Mouse (Mus musculus): ENCODE data around the gene Slx4ip. TPM values are rescaled to one million over a fixed set of nuclear protein-coding genes. Genes with fewer than 3 reads are reported as not detected.

The Slx4ip gene
- polyA plus RNA-seq, 1 experiment from 2014 or later = 7.8 TPM

DNA sequence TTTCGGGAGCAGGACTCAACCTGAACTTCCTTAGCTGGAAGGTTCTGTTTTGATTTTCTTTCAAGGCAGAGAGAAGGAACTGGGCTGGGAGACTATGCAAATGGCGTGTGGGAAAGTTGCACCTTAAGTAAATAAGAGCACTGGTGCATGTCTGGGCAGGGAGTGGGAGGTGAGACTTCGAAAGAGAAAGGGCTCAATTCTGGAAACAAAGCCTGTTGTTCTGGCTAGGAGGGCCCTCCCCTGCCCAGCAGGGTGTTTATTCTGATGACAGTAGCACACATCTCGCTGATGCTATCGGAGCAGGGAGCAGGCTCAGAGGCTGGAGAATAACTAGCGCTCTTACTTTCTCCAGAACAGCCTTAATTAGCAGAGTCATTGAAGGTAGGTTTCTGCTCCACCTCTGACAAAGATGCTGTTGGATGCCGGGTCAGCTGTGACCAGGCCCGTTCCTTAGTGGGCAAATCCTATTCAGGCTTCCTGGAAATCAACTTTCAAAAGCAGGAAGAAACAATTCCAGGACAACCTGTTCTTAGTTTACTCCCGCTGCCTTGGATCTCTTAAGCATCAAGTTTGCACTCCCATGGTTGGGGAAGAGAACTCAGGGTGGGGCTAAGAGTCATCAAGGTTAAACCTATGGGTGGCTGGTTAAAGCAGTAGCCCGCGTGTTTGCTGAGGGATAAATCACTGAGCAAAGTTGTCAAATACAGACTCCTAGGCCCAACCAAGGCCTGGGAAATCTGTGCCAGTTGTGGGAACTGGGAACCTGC is 207.4 kb downstream of the Slx4ip start:
- Histone ChIP-seq H3K9me3 (ENCODE audit: control insufficient read depth, low read length) (no peaks in the 10 kb centered on the region), H3K4me2 (replicated peaks; ENCODE audit: low read depth, low read length) (no peak overlapping the region), H3K9ac (ENCODE audit: low read depth, low read length) (no peak overlapping the region), H3K4me3 (ENCODE audit: low read length) (no peak overlapping the region), H3K36me3 (ENCODE audit: control insufficient read depth, insufficient read depth, low read length) (peaks cover 43% of the 10 kb centered on the region), H3K27ac (ENCODE audit: low read depth, low read length) (peak overlapping the region; percentile 78; the same call in 1 of the 2 replicates), H3K4me1 (ENCODE audit: control insufficient read depth, insufficient read depth, low read length) (peaks cover 35% of the 10 kb centered on the region), H3K27me3 (ENCODE audit: control insufficient read depth, insufficient read depth, low read length) (no peaks in the 10 kb centered on the region)
- ATAC-seq (ENCODE audit: low FRiP score, low TSS enrichment) = peak; percentile 71
- WGBS = 26% methylated on average over 11 of the region's 11 CpGs

DNA sequence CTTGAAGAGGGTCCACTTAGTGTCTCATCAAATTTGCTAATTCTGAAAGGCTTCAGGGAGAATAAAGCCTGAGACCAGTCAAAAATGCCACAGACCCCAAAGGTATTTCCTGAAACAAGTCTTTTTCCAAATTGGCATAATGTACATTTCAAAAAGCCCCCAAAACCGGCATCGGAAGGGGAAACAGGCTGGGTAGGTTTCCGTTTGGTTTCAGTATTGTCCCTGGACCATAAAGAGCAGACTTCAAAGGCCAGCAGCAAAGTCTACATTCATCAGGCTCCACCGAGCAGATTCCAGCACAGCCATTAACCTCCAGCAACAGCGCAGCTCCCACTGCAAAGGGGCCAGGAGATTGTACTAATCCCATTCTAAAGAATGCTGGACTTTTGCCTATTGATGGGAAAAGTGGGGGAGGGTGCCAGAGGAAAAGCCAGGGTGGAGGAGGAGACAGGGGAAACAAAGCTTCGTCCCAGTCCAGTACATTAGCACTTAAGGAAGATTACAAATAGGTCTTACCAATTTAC is 208.3 kb downstream of the Slx4ip start:
- peaks cover 41% of the 10 kb centered on the region for H3K36me3 ChIP-seq (ENCODE audit: control insufficient read depth, insufficient read depth, low read length)
- no peaks in the 10 kb centered on the region for H3K27me3 ChIP-seq (ENCODE audit: control insufficient read depth, insufficient read depth, low read length)
- WGBS = 10% methylated on average over 6 of the region's 6 CpGs
- peaks cover 35% of the 10 kb centered on the region for H3K4me1 ChIP-seq (ENCODE audit: control insufficient read depth, insufficient read depth, low read length)
- H3K9me3 ChIP-seq (ENCODE audit: control insufficient read depth, low read length) = no peaks in the 10 kb centered on the region
- peak overlapping the region; percentile 78; the same call in 1 of the 2 replicates for H3K27ac ChIP-seq (ENCODE audit: low read depth, low read length)
- H3K4me3 ChIP-seq (ENCODE audit: low read length) = no peak overlapping the region
- peak overlapping the region; percentile 17; the same call in 1 of the 2 replicates for H3K4me2 ChIP-seq (replicated peaks; ENCODE audit: low read depth, low read length)
- H3K9ac ChIP-seq (ENCODE audit: low read depth, low read length) = no peak overlapping the region
- peak; percentile 22; the same call in 1 of the 2 replicates for ATAC-seq (ENCODE audit: low FRiP score, low TSS enrichment)

GRCm38 (mm10) chr2:137101074-137101473 is 210.1 kb downstream of the Slx4ip start:
- no peaks in the 10 kb centered on the region for H3K9me3 ChIP-seq (ENCODE audit: control insufficient read depth, low read length)
- H3K4me2 ChIP-seq (replicated peaks; ENCODE audit: low read depth, low read length) = no peak overlapping the region
- WGBS = 42% methylated on average over 5 of the region's 5 CpGs
- peaks cover 35% of the 10 kb centered on the region for H3K4me1 ChIP-seq (ENCODE audit: control insufficient read depth, insufficient read depth, low read length)
- peaks cover 42% of the 10 kb centered on the region for H3K36me3 ChIP-seq (ENCODE audit: control insufficient read depth, insufficient read depth, low read length)
- no peaks in the 10 kb centered on the region for H3K27me3 ChIP-seq (ENCODE audit: control insufficient read depth, insufficient read depth, low read length)
- peak overlapping the region; percentile 8; the same call in 1 of the 2 replicates for H3K27ac ChIP-seq (ENCODE audit: low read depth, low read length)
- H3K4me3 ChIP-seq (ENCODE audit: low read length) = no peak overlapping the region
- H3K9ac ChIP-seq (ENCODE audit: low read depth, low read length) = no peak overlapping the region
- 0 out of 2 replicates have a peak, but pooled peaks have one; percentile 8 for ATAC-seq (ENCODE audit: low FRiP score, low TSS enrichment)

DNA sequence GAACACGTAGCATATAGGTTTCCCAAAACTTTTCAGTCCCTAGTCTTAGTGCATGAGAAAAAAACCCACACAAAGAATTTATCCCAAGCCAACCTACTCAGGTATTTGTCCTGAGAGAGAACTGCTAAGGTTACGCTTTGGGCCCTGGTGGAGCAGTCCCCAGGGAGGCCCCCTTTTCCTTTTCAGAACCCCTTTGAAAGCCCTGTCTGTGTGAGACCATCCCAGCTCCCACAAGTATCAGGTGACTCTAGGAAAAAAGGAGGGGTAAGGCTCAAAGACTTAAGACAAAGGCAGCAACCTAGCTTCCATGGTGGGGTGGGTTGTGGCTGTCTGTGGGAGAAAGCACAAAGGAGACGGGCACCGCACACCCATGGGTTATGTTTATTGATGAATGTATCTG is 216.2 kb downstream of the Slx4ip start:
- Histone ChIP-seq H3K4me2 (replicated peaks; ENCODE audit: low read depth, low read length) (no peak overlapping the region), H3K9ac (ENCODE audit: low read depth, low read length) (no peak overlapping the region), H3K36me3 (ENCODE audit: control insufficient read depth, insufficient read depth, low read length) (peaks cover 41% of the 10 kb centered on the region), H3K27ac (ENCODE audit: low read depth, low read length) (no peak overlapping the region), H3K27me3 (ENCODE audit: control insufficient read depth, insufficient read depth, low read length) (no peaks in the 10 kb centered on the region), H3K4me1 (ENCODE audit: control insufficient read depth, insufficient read depth, low read length) (peaks cover 46% of the 10 kb centered on the region), H3K4me3 (ENCODE audit: low read length) (no peak overlapping the region), H3K9me3 (ENCODE audit: control insufficient read depth, low read length) (no peaks in the 10 kb centered on the region)
- no peak for ATAC-seq (ENCODE audit: low FRiP score, low TSS enrichment)
- WGBS = 54% methylated on average over 4 of the region's 4 CpGs

GRCm38 (mm10) chr2:137107946-137108345 is 216.9 kb downstream of the Slx4ip start:
- H3K27me3 ChIP-seq (ENCODE audit: control insufficient read depth, insufficient read depth, low read length) = no peaks in the 10 kb centered on the region
- H3K4me1 ChIP-seq (ENCODE audit: control insufficient read depth, insufficient read depth, low read length) = peaks cover 50% of the 10 kb centered on the region
- H3K36me3 ChIP-seq (ENCODE audit: control insufficient read depth, insufficient read depth, low read length) = peaks cover 33% of the 10 kb centered on the region
- no peak for ATAC-seq (ENCODE audit: low FRiP score, low TSS enrichment)
- H3K4me3 ChIP-seq (ENCODE audit: low read length) = no peak overlapping the region
- H3K4me2 ChIP-seq (replicated peaks; ENCODE audit: low read depth, low read length) = no peak overlapping the region
- WGBS = 44% methylated on average over 8 of the region's 8 CpGs
- no peaks in the 10 kb centered on the region for H3K9me3 ChIP-seq (ENCODE audit: control insufficient read depth, low read length)
- H3K9ac ChIP-seq (ENCODE audit: low read depth, low read length) = no peak overlapping the region
- H3K27ac ChIP-seq (ENCODE audit: low read depth, low read length) = no peak overlapping the region

- Histone ChIP-seq H3K9me3 (ENCODE audit: control insufficient read depth, low read length) (no peaks in the 10 kb centered on the region), H3K9ac (ENCODE audit: low read depth, low read length) (peak overlapping the region; percentile 47; the same call in 1 of the 2 replicates), H3K36me3 (ENCODE audit: control insufficient read depth, insufficient read depth, low read length) (peaks cover 19% of the 10 kb centered on the region), H3K4me1 (ENCODE audit: control insufficient read depth, insufficient read depth, low read length) (peaks cover 54% of the 10 kb centered on the region), H3K4me3 (ENCODE audit: low read length) (peak overlapping the region; percentile 3; the same call in 1 of the 2 replicates), H3K27ac (ENCODE audit: low read depth, low read length) (peak overlapping the region; percentile 76; the same call in 1 of the 2 replicates), H3K4me2 (replicated peaks; ENCODE audit: low read depth, low read length) (peak overlapping the region; percentile 34), H3K27me3 (ENCODE audit: control insufficient read depth, insufficient read depth, low read length) (no peaks in the 10 kb centered on the region)
- no peak for ATAC-seq (ENCODE audit: low FRiP score, low TSS enrichment)
- WGBS = 61% methylated on average over 15 of the region's 15 CpGs
Observed at GRCm38 (mm10) chr2:137109321-137110213, 218.5 kb downstream of the Slx4ip start.

GRCm38 (mm10) chr2:137110214-137110898 is 219.3 kb downstream of the Slx4ip start:
- H3K27me3 ChIP-seq (ENCODE audit: control insufficient read depth, insufficient read depth, low read length) = no peaks in the 10 kb centered on the region
- H3K9me3 ChIP-seq (ENCODE audit: control insufficient read depth, low read length) = no peaks in the 10 kb centered on the region
- H3K36me3 ChIP-seq (ENCODE audit: control insufficient read depth, insufficient read depth, low read length) = peaks cover 11% of the 10 kb centered on the region; the same call in 1 of the 2 replicates
- peak overlapping the region; percentile 87 for H3K4me2 ChIP-seq (replicated peaks; ENCODE audit: low read depth, low read length)
- 37% methylated on average over 4 of the region's 4 CpGs for WGBS
- peak; percentile 53 for ATAC-seq (ENCODE audit: low FRiP score, low TSS enrichment)
- H3K4me3 ChIP-seq (ENCODE audit: low read length) = peak overlapping the region; percentile 3; the same call in 1 of the 2 replicates
- peaks cover 54% of the 10 kb centered on the region for H3K4me1 ChIP-seq (ENCODE audit: control insufficient read depth, insufficient read depth, low read length)
- H3K9ac ChIP-seq (ENCODE audit: low read depth, low read length) = peak overlapping the region; percentile 47; the same call in 1 of the 2 replicates
- H3K27ac ChIP-seq (ENCODE audit: low read depth, low read length) = peak overlapping the region; percentile 78; the same call in 1 of the 2 replicates

- H3K4me1 ChIP-seq (ENCODE audit: control insufficient read depth, insufficient read depth, low read length) = peaks cover 39% of the 10 kb centered on the region
- peak overlapping the region; percentile 89 for H3K27ac ChIP-seq (ENCODE audit: low read depth, low read length)
- ATAC-seq (ENCODE audit: low FRiP score, low TSS enrichment) = no peak
- no peaks in the 10 kb centered on the region for H3K36me3 ChIP-seq (ENCODE audit: control insufficient read depth, insufficient read depth, low read length)
- H3K4me2 ChIP-seq (replicated peaks; ENCODE audit: low read depth, low read length) = peak overlapping the region; percentile 87
- WGBS = 10% methylated on average over 11 of the region's 12 CpGs
- H3K9ac ChIP-seq (ENCODE audit: low read depth, low read length) = peak overlapping the region; percentile 83; the same call in 1 of the 2 replicates
- H3K27me3 ChIP-seq (ENCODE audit: control insufficient read depth, insufficient read depth, low read length) = no peaks in the 10 kb centered on the region
- H3K9me3 ChIP-seq (ENCODE audit: control insufficient read depth, low read length) = no peaks in the 10 kb centered on the region
- peak overlapping the region; percentile 71 for H3K4me3 ChIP-seq (ENCODE audit: low read length)
Observed at GRCm38 (mm10) chr2:137113288-137114061, 222.5 kb downstream of the Slx4ip start.

All from kidney, embryonic 14.5 days (tissue).